Comparison of ENCODE assay signal across 9 mouse cellular contexts in the genomic region with DNA sequence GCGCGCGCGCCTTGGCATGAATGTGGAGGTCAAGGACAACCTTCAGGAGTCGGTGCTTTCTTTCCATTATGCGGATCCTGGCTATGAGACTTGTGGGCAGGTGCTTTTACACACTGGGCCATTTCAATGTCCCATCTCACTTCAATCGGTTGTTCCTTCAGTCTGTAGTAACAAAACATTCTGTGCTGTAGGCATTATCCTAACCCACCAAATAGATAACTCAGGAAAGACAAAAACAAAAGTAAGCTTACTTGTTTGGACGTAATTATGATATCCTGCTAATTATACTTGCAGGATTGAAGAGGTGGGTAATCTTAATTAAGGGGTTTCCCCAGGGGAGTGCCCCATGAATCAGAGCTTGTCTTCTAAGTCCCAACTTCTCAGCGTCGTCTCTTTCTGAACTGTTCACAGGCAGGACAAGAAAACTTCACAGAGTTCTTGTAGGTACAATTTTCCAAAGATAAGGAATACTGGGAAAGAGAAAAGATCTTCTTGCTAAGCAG. TPM values are rescaled to one million over a fixed set of nuclear protein-coding genes. Genes with fewer than 3 reads are reported as not detected.
DNase-seq lines count a peak whose midpoint lies in the region; ATAC-seq and TF ChIP-seq lines count a peak whose summit lies in the region.
"Had no signal": no experiment of that assay in that cellular context is flagged by ENCODE, and none has a peak within 500 bp of the region (broad histone marks: within the 10 kb centered on the region; RNA-seq: fewer than 3 reads in every experiment).

No protein-coding gene starts in this region.

- intact Hi-C loops in gastrocnemius, adult 2 months (cut with DNase I) = loop anchor here (2.0 kb wide), 1 partner anchor 54 kb away; the partner anchor contains the start of gene Hspbp1
- intact Hi-C loops in gastrocnemius, postnatal 14 days (cut with DNase I; ENCODE audit: low total_unique reads) = no loop called here

- peak overlapping the region; percentile 79 for H3K4me3 ChIP-seq in gastrocnemius, adult 2 months
- H3K4me3 ChIP-seq in C2C12 (ENCODE audit: insufficient read depth, poor library complexity, severe bottlenecking) = peak overlapping the region; percentile 18
- peak overlapping the region; percentile 73 for H3K4me3 ChIP-seq in forebrain, embryonic 12.5 days (replicated peaks)
- H3K4me3 ChIP-seq in liver, embryonic 13.5 days (replicated peaks) = peak overlapping the region; percentile 89

- H3K27me3 ChIP-seq in C2C12 (ENCODE audit: control insufficient read depth, insufficient read depth, insufficient read length) = no peaks in the 10 kb centered on the region
- H3K27me3 ChIP-seq in forebrain, embryonic 12.5 days = no peaks in the 10 kb centered on the region
- no peaks in the 10 kb centered on the region for H3K27me3 ChIP-seq in liver, embryonic 13.5 days

- H3ac ChIP-seq in C2C12 (ENCODE audit: control insufficient read depth, insufficient read length, low read depth) = peak overlapping the region; percentile 36

- H3K9me3 ChIP-seq in forebrain, embryonic 12.5 days = no peaks in the 10 kb centered on the region
- no peaks in the 10 kb centered on the region for H3K9me3 ChIP-seq in liver, embryonic 13.5 days (replicated peaks)

- peak overlapping the region; percentile 90 for H3K27ac ChIP-seq in gastrocnemius, adult 2 months
- H3K27ac ChIP-seq in forebrain, embryonic 12.5 days = peak overlapping the region; percentile 88
- peak overlapping the region; percentile 51 for H3K27ac ChIP-seq in liver, embryonic 13.5 days

- 38% methylated on average over 10 of the region's 10 CpGs for WGBS in forebrain, embryonic 12.5 days
- WGBS in liver, embryonic 13.5 days (ENCODE audit: insufficient replicate concordance) = 47% methylated on average over 10 of the region's 10 CpGs

- peak overlapping the region; percentile 36; the same call in 1 of the 2 replicates for H3K9ac ChIP-seq in forebrain, embryonic 12.5 days
- H3K9ac ChIP-seq in liver, embryonic 13.5 days = peak overlapping the region; percentile 56

- H3K79me2 ChIP-seq in C2C12 (ENCODE audit: control insufficient read depth, insufficient read depth) = peaks cover 7% of the 10 kb centered on the region

- no peak; the same call in 1 of the 2 replicates for ATAC-seq in forebrain, embryonic 12.5 days (ENCODE audit: low FRiP score)
- ATAC-seq in liver, embryonic 13.5 days (ENCODE audit: low read depth) = no peak

- H3K79me3 ChIP-seq in C2C12 (ENCODE audit: low read depth) = peaks cover 2% of the 10 kb centered on the region

- peak overlapping the region; percentile 57 for H3K4me2 ChIP-seq in forebrain, embryonic 12.5 days
- peak overlapping the region; percentile 96 for H3K4me2 ChIP-seq in liver, embryonic 13.5 days

- TF ChIP-seq CTCF in gastrocnemius, adult 2 months (IDR thresholded peaks at IDR 0.05) = no peak
- no peak for TF ChIP-seq CTCF in C2C12 (IDR thresholded peaks at IDR 0.05; ENCODE audit: control insufficient read depth, insufficient read depth, insufficient read length)

- no peaks in the 10 kb centered on the region for H3K36me3 ChIP-seq in C2C12 (ENCODE audit: control insufficient read depth, insufficient read depth)
- peaks cover 13% of the 10 kb centered on the region for H3K36me3 ChIP-seq in forebrain, embryonic 12.5 days (replicated peaks)
- peaks cover 19% of the 10 kb centered on the region for H3K36me3 ChIP-seq in liver, embryonic 13.5 days

- H3K4me1 ChIP-seq in forebrain, embryonic 12.5 days = peaks cover 41% of the 10 kb centered on the region
- H3K4me1 ChIP-seq in liver, embryonic 13.5 days (replicated peaks) = peaks cover 51% of the 10 kb centered on the region

- DNase-seq in gastrocnemius, adult 2 months = no peak
- no peak for DNase-seq in gastrocnemius, postnatal 14 days
- no peak for DNase-seq in liver, embryonic 13.5 days
- DNase-seq in ovary, postnatal 14 days (ENCODE audit: low spot score) = no peak
- no peak for DNase-seq in cerebellum, adult 11 months
- no peak for DNase-seq in spleen, adult 18-20 months

TF ChIP-seq in C2C12, 6 proteins besides CTCF, POLR2A, EP300 and RAD21:
- no peak for TF ChIP-seq MAX (IDR thresholded peaks at IDR 0.05)
- no peak for TF ChIP-seq MYOG (IDR thresholded peaks at IDR 0.05; ENCODE audit: control insufficient read depth, extremely low read depth, insufficient read length)
- TF ChIP-seq CEBPB (IDR thresholded peaks at IDR 0.05; ENCODE audit: low read depth) = no peak
- TF ChIP-seq FOSL1 (IDR thresholded peaks at IDR 0.05; ENCODE audit: insufficient read depth, low read length, poor library complexity, severe bottlenecking) = no peak
- no peak for TF ChIP-seq MYOD1 (IDR thresholded peaks at IDR 0.05; ENCODE audit: control insufficient read depth, insufficient read length, low read depth)
- no peak for TF ChIP-seq USF1 (IDR thresholded peaks at IDR 0.05; ENCODE audit: low read depth)

RNA-seq across cellular contexts. Expression of gene Kmt5c, which starts 0.8 kb away (rescaled TPM):
- total RNA-seq in gastrocnemius, adult 2 months (2021) = 10 to 100 TPM in 1 of 2 experiments, 1 to 10 TPM in 1; 8.0 to 11.5 TPM
- total RNA-seq in gastrocnemius, postnatal 14 days (2021) = 10 to 100 TPM; 18.9 to 19.9 TPM
- 12.7 TPM for polyA plus RNA-seq in C2C12 (2012; fragmentation: generic; extraction: Trizol)
- polyA plus RNA-seq in forebrain, embryonic 12.5 days (2016; fragmentation: Nextera tagmentation; extraction: Ambion mirVana) = 78.9 and 94.2 TPM in 2 replicates
- 61.6 and 63.9 TPM in 2 replicates for polyA plus RNA-seq in liver, embryonic 13.5 days (2015; fragmentation: Nextera tagmentation; extraction: Ambion mirVana)

RNA-seq across cellular contexts. Expression of gene Cox6b2, which starts 13.8 kb away (rescaled TPM):
- total RNA-seq in gastrocnemius, adult 2 months (2021) = under 1 TPM; 0.51 to 0.78 TPM
- total RNA-seq in gastrocnemius, postnatal 14 days (2021) = 1 to 10 TPM; 2.6 to 2.9 TPM
- polyA plus RNA-seq in C2C12 (2012; fragmentation: generic; extraction: Trizol) = 0.26 TPM
- polyA plus RNA-seq in forebrain, embryonic 12.5 days (2016; fragmentation: Nextera tagmentation; extraction: Ambion mirVana) = 31.3 and 32.5 TPM in 2 replicates
- polyA plus RNA-seq in liver, embryonic 13.5 days (2015; fragmentation: Nextera tagmentation; extraction: Ambion mirVana) = 98.6 and 105 TPM in 2 replicates

RNA-seq across cellular contexts. Expression of gene Tmem150b, which starts 14.0 kb away (rescaled TPM):
- total RNA-seq in gastrocnemius, adult 2 months (2021) = under 1 TPM in 1 of 2 experiments, not detected in 1; 0.22 TPM
- total RNA-seq in gastrocnemius, postnatal 14 days (2021) = under 1 TPM in 1 of 2 experiments, not detected in 1; 0.12 TPM
- 0.07 TPM for polyA plus RNA-seq in C2C12 (2012; fragmentation: generic; extraction: Trizol)
- 0.27 and 0.35 TPM in 2 replicates for polyA plus RNA-seq in forebrain, embryonic 12.5 days (2016; fragmentation: Nextera tagmentation; extraction: Ambion mirVana)
- polyA plus RNA-seq in liver, embryonic 13.5 days (2015; fragmentation: Nextera tagmentation; extraction: Ambion mirVana) = 0.09 and 0.15 TPM in 2 replicates
- total RNA-seq: gastrocnemius, adult 18-20 months had no signal

RNA-seq across cellular contexts. Expression of gene Fam71e2, which starts 32.0 kb away (rescaled TPM):
- total RNA-seq in gastrocnemius, adult 2 months (2021) = not detected
- not detected for total RNA-seq in gastrocnemius, postnatal 14 days (2021)
- not detected for polyA plus RNA-seq in C2C12 (2012; fragmentation: generic; extraction: Trizol)
- polyA plus RNA-seq in forebrain, embryonic 12.5 days (2016; fragmentation: Nextera tagmentation; extraction: Ambion mirVana) = not detected in 2 replicates
- polyA plus RNA-seq in liver, embryonic 13.5 days (2015; fragmentation: Nextera tagmentation; extraction: Ambion mirVana) = not detected in 2 replicates
- total RNA-seq: gastrocnemius, adult 18-20 months had no signal

RNA-seq across cellular contexts. Expression of gene Il11, which starts 43.6 kb away (rescaled TPM):
- total RNA-seq in gastrocnemius, adult 2 months (2021) = not detected
- total RNA-seq in gastrocnemius, postnatal 14 days (2021) = under 1 TPM in 1 of 2 experiments, not detected in 1; 0.13 TPM
- 1.3 TPM for polyA plus RNA-seq in C2C12 (2012; fragmentation: generic; extraction: Trizol)
- 0.24 and 0.77 TPM in 2 replicates for polyA plus RNA-seq in forebrain, embryonic 12.5 days (2016; fragmentation: Nextera tagmentation; extraction: Ambion mirVana)
- polyA plus RNA-seq in liver, embryonic 13.5 days (2015; fragmentation: Nextera tagmentation; extraction: Ambion mirVana) = 0.05 TPM in 1 of 2 replicates, not detected in the other

Comparison
In these comparisons a context has a peak if more than half of its experiments do, and no peak if none do; other contexts are left out.
1. H3K4me3 ChIP-seq: peak in every context shown above with its lines; median percentile 89 in liver, embryonic 13.5 days; 79 in gastrocnemius, adult 2 months; 73 in forebrain, embryonic 12.5 days; 18 in C2C12.
2. RNA of gene Cox6b2, which starts 13.8 kb away (polyA plus RNA-seq): 98.6 to 105 TPM in liver, embryonic 13.5 days and 31.3 to 32.5 TPM in forebrain, embryonic 12.5 days; 0.26 TPM in C2C12 (single experiment); every median in the first group is over 10 times any median in the second.
3. Peak in every context shown above with its lines, with median percentiles within 50 percentile points of each other: H3K27ac ChIP-seq.